Mouse (Mus musculus) hindbrain, embryonic 13.5 days (tissue): ENCODE measurements around the gene Pdgfd. TPM values are rescaled to one million over a fixed set of nuclear protein-coding genes. Genes with fewer than 3 reads are reported as not detected.

Source experiments
- ATAC-seq: fragments of 200-750 bp; cut with Nextera tagmentation; 2 replicates; pipeline ENCODE4 v1.8.0; 2017; ENCODE audit warnings: moderate TSS enrichment; ENCODE audit not compliant: low FRiP score
- H3K27ac ChIP-seq: fragments of 300-500 bp; sonication (generic); 2 replicates; pipeline ENCODE4 v1.5.1; 2015; ENCODE audit warnings: inconsistent platforms, mild to moderate bottlenecking, moderate library complexity
- H3K27me3 ChIP-seq: fragments of 300-500 bp; sonication (generic); 2 replicates; pipeline ENCODE4 v1.6.1; 2015; ENCODE audit warnings: mild to moderate bottlenecking, inconsistent platforms
- H3K36me3 ChIP-seq: fragments of 300-500 bp; sonication (generic); 2 replicates; pipeline ENCODE4 v1.6.1; 2015; ENCODE audit warnings: mild to moderate bottlenecking, inconsistent platforms
- H3K4me1 ChIP-seq: fragments of 300-500 bp; sonication (generic); replicated peaks from 2 replicates; pipeline ENCODE4 v1.6.1; 2015; ENCODE audit warnings: inconsistent platforms
- H3K4me2 ChIP-seq: fragments of 300-500 bp; sonication (generic); 2 replicates; pipeline ENCODE4 v1.6.1; 2015; ENCODE audit warnings: inconsistent platforms, mild to moderate bottlenecking, moderate library complexity
- H3K4me3 ChIP-seq: fragments of 300-500 bp; sonication (generic); 2 replicates; pipeline ENCODE4 v1.5.1; 2015; ENCODE audit warnings: mild to moderate bottlenecking, inconsistent platforms
- H3K9ac ChIP-seq: fragments of 300-500 bp; sonication (generic); 2 replicates; pipeline ENCODE4 v1.6.1; 2015; ENCODE audit warnings: mild to moderate bottlenecking, inconsistent platforms
- H3K9me3 ChIP-seq: fragments of 300-500 bp; sonication (generic); 2 replicates; pipeline ENCODE4 v1.6.1; 2016; ENCODE audit warnings: inconsistent platforms
- WGBS: fragments of 180-500 bp; shearing (Covaris S2); methylation state at CpG from one replicate; pipeline ENCODE4 v1.1.7; 2015; 5-methylcytosine and 5-hydroxymethylcytosine counted together
- polyA plus RNA-seq: library from polyadenylated mRNA; unstranded; fragments of >200 nt; fragmentation: Nextera tagmentation; extraction: Ambion mirVana; gene quantifications from 2 replicates; pipeline ENCODE4 v1.2.1, GENCODE M21; 2015

Pdgfd gene
- polyA plus RNA-seq, 1 experiment from 2014 or later, result 2.6 TPM

GRCm38 (mm10) chr9:6401764-6402163, 233.4 kb downstream of the Pdgfd start:
- H3K36me3 ChIP-seq, result no peaks in the 10 kb centered on the region
- 65% methylated on average over 1 of the region's 1 CpGs for WGBS
- no peaks in the 10 kb centered on the region for H3K27me3 ChIP-seq
- ATAC-seq, result no peak
- no peak overlapping the region for H3K4me3 ChIP-seq
- H3K4me2 ChIP-seq, result no peak overlapping the region
- H3K4me1 ChIP-seq, result no peaks in the 10 kb centered on the region
- H3K9me3 ChIP-seq, result no peaks in the 10 kb centered on the region
- no peak overlapping the region for H3K9ac ChIP-seq
- no peak overlapping the region for H3K27ac ChIP-seq

GRCm38 (mm10) chr9:6406535-6406934, 238.2 kb downstream of the Pdgfd start:
- H3K4me1 ChIP-seq, result no peaks in the 10 kb centered on the region
- no peak for ATAC-seq
- H3K9me3 ChIP-seq, result no peaks in the 10 kb centered on the region
- H3K9ac ChIP-seq, result no peak overlapping the region
- no peaks in the 10 kb centered on the region for H3K36me3 ChIP-seq
- H3K27ac ChIP-seq, result no peak overlapping the region
- no peak overlapping the region for H3K4me3 ChIP-seq
- no peaks in the 10 kb centered on the region for H3K27me3 ChIP-seq
- 69% methylated on average over 3 of the region's 3 CpGs for WGBS
- no peak overlapping the region for H3K4me2 ChIP-seq

GRCm38 (mm10) chr9:6407972-6408371, 239.6 kb downstream of the Pdgfd start:
- no peaks in the 10 kb centered on the region for H3K4me1 ChIP-seq
- 0 out of 2 replicates have a peak, but pooled peaks have one; percentile 68 for ATAC-seq
- no peak overlapping the region for H3K4me3 ChIP-seq
- no peaks in the 10 kb centered on the region for H3K27me3 ChIP-seq
- H3K36me3 ChIP-seq, result no peaks in the 10 kb centered on the region
- H3K9ac ChIP-seq, result no peak overlapping the region
- 53% methylated on average over 4 of the region's 4 CpGs for WGBS
- no peaks in the 10 kb centered on the region for H3K9me3 ChIP-seq
- no peak overlapping the region for H3K4me2 ChIP-seq
- H3K27ac ChIP-seq, result no peak overlapping the region

- Histone ChIP-seq H3K4me2 (no peak overlapping the region), H3K4me1 (no peaks in the 10 kb centered on the region), H3K4me3 (no peak overlapping the region), H3K36me3 (no peaks in the 10 kb centered on the region), H3K9ac (no peak overlapping the region), H3K27ac (no peak overlapping the region), H3K27me3 (no peaks in the 10 kb centered on the region), H3K9me3 (no peaks in the 10 kb centered on the region)
- no peak for ATAC-seq
Observed at GRCm38 (mm10) chr9:6424606-6425005, 256.2 kb downstream of the Pdgfd start.

Other genes with a start within 250 kb of the Pdgfd start
- 0.03 TPM in 1 of 2 replicates, not detected in the other for gene Ddi1, start 101.3 kb downstream of the Pdgfd start, polyA plus RNA-seq